Mouse (Mus musculus) A20 (cell line): Measurements from ENCODE around the gene Henmt1.
A peak's percentile ranks its signal among the peaks of the same experiment; 100 is the strongest.

Source experiments
- DNase-seq: peaks from one replicate; pipeline ENCODE4 v3.0.0-alpha.2; 2011; ENCODE audit warnings: low read depth, low spot score

The Henmt1 gene

GRCm38 (mm10) chr3:108939573-108939972 lies at the start of gene Henmt1:
Gene Henmt1 (plus strand): TSS chr3:108939873.
- DNase-seq = no peak

- no peak for DNase-seq
These were observed 49.8 kb upstream of the Henmt1 start, which contains the start of gene Fndc7 for GRCm38 (mm10) chr3:108889908-108890307. Gene Fndc7 (minus strand): TSS chr3:108890008.

- DNase-seq = no peak
These were observed 47.6 kb upstream of the Henmt1 start for GRCm38 (mm10) chr3:108892080-108892479.

- DNase-seq = no peak
These were observed 46.8 kb upstream of the Henmt1 start for GRCm38 (mm10) chr3:108892914-108893313.

- DNase-seq = no peak
These were observed 41.0 kb upstream of the Henmt1 start for GRCm38 (mm10) chr3:108898640-108899039.

GRCm38 (mm10) chr3:108900147-108900546 lies 39.5 kb upstream of the Henmt1 start:
- DNase-seq = peak; percentile 81

- DNase-seq = no peak
These were observed 39.0 kb upstream of the Henmt1 start for GRCm38 (mm10) chr3:108900681-108901080.

GRCm38 (mm10) chr3:108902038-108902437 lies 37.6 kb upstream of the Henmt1 start:
- DNase-seq = peak; percentile 54

- no peak for DNase-seq
These were observed 36.7 kb upstream of the Henmt1 start for GRCm38 (mm10) chr3:108902934-108903333.

GRCm38 (mm10) chr3:108910303-108911080 lies 29.2 kb upstream of the Henmt1 start:
- DNase-seq = peak; percentile 82

- DNase-seq = peak; percentile 93
These were observed 28.6 kb upstream of the Henmt1 start for GRCm38 (mm10) chr3:108911081-108911547.

- peak; percentile 98 for DNase-seq
These were observed 27.9 kb upstream of the Henmt1 start, which contains the start of gene Prpf38b for GRCm38 (mm10) chr3:108911548-108912413. Gene Prpf38b (minus strand): TSS chr3:108911727.

GRCm38 (mm10) chr3:108915999-108916398 lies 23.7 kb upstream of the Henmt1 start:
- no peak for DNase-seq

- no peak for DNase-seq
These were observed 22.8 kb upstream of the Henmt1 start for GRCm38 (mm10) chr3:108916857-108917256.

- DNase-seq = no peak
These were observed 21.7 kb upstream of the Henmt1 start for GRCm38 (mm10) chr3:108917986-108918385.

- DNase-seq = no peak
These were observed 20.8 kb upstream of the Henmt1 start for GRCm38 (mm10) chr3:108918852-108919251.

GRCm38 (mm10) chr3:108920442-108921070 lies 19.1 kb upstream of the Henmt1 start:
- DNase-seq = no peak

GRCm38 (mm10) chr3:108921822-108922221 lies 17.9 kb upstream of the Henmt1 start:
- DNase-seq = no peak

GRCm38 (mm10) chr3:108925677-108926076 lies 14.0 kb upstream of the Henmt1 start:
- no peak for DNase-seq

GRCm38 (mm10) chr3:108926308-108926707 lies 13.4 kb upstream of the Henmt1 start:
- DNase-seq = no peak

- no peak for DNase-seq
These were observed 6.1 kb upstream of the Henmt1 start for GRCm38 (mm10) chr3:108933557-108933956.

GRCm38 (mm10) chr3:108938691-108939090 lies 982 bp upstream of the Henmt1 start:
- no peak for DNase-seq
